Mouse (Mus musculus) heart, adult 2 months (tissue): ENCODE results near the gene Rrn3. TPM values are rescaled to one million over a fixed set of nuclear protein-coding genes. Genes with fewer than 3 reads are reported as not detected.

Experiments
- DNase-seq, 2 experiments: peaks; one replicate each; pipeline ENCODE4 v3.0.0; 2021
- H3K27ac ChIP-seq: fragments of 200-600 bp; 2 replicates; pipeline ENCODE4 v1.8.1; 2022
- H3K27me3 ChIP-seq: fragments of 200-500 bp; 2 replicates; pipeline ENCODE4 v1.6.1; 2012; ENCODE audit warnings: mild to moderate bottlenecking, low read length, inconsistent platforms, mixed read lengths; ENCODE audit not compliant: control insufficient read depth, insufficient read depth
- H3K36me3 ChIP-seq: fragments of 200-500 bp; 2 replicates; pipeline ENCODE4 v1.6.1; 2012; ENCODE audit warnings: low read length, inconsistent platforms; ENCODE audit not compliant: control insufficient read depth, insufficient read depth
- H3K4me1 ChIP-seq: fragments of 200-500 bp; 2 replicates; pipeline ENCODE4 v1.6.1; 2011; ENCODE audit warnings: low read length; ENCODE audit not compliant: control insufficient read depth, insufficient read depth
- H3K4me3 ChIP-seq: fragments of 200-600 bp; 2 replicates; pipeline ENCODE4 v1.8.1; 2022
- H3K79me2 ChIP-seq: fragments of 200-500 bp; replicated peaks from 2 replicates; pipeline ENCODE4 v1.6.1; 2012; ENCODE audit warnings: mild to moderate bottlenecking, inconsistent platforms, low read length, moderate library complexity, mixed read lengths; ENCODE audit not compliant: control insufficient read depth, insufficient read depth
- H3K9ac ChIP-seq: fragments of 200-500 bp; 2 replicates; pipeline ENCODE4 v1.6.1; 2012; ENCODE audit warnings: low read depth, mild to moderate bottlenecking, control low read depth, inconsistent platforms, low read length, mixed read lengths
- CTCF ChIP-seq: fragments of 200-600 bp; IDR thresholded peaks from 2 replicates; pipeline ENCODE4 v1.8.1; 2022; ENCODE audit warnings: antibody characterized with exemption, mild to moderate bottlenecking, moderate library complexity
- EP300 ChIP-seq: fragments of 200-500 bp; IDR thresholded peaks from 2 replicates; pipeline ENCODE4 v1.6.1; 2011; ENCODE audit warnings: low read depth, low read length, control low read depth; ENCODE audit not compliant: insufficient read depth
- POLR2A ChIP-seq: fragments of 200-500 bp; IDR thresholded peaks from 2 replicates; pipeline ENCODE4 v1.6.1; 2011; ENCODE audit warnings: mild to moderate bottlenecking, low read depth, low read length, control low read depth; ENCODE audit not compliant: insufficient read depth
- WGBS: fragments of 180-500 bp; shearing (Covaris S2); methylation state at CpG from one replicate; pipeline ENCODE4 v1.1.7; 2018; 5-methylcytosine and 5-hydroxymethylcytosine counted together
- intact Hi-C: fragments of 180-260 bp; cut with DNase I; formaldehyde crosslinking; loops from one replicate; pipeline ENCODE4 v1.15.1; 2025
- polyA plus RNA-seq: library from polyadenylated mRNA; depleted of rRNA; stranded (reverse); fragments of >200 nt; gene quantifications from 2 replicates; pipeline ENCODE4 v1.2.3, GENCODE M21; 2012
- total RNA-seq, 2 experiments: library from RNA; stranded (reverse); gene quantifications; 2 replicates each; pipeline ENCODE4 v1.2.3; 2021

Rrn3 gene
- total and polyA plus RNA-seq, 3 experiments: 17.2 to 38.3 (median 37.9) TPM

- intact Hi-C loops: no loop called here
- H3K27ac ChIP-seq: no peak overlapping the region
- no peaks in the 10 kb centered on the region for H3K4me1 ChIP-seq
- TF ChIP-seq POLR2A (no peak), CTCF (no peak), EP300 (no peak)
- DNase-seq: no peak
- H3K27me3 ChIP-seq: no peaks in the 10 kb centered on the region
- peaks cover 6% of the 10 kb centered on the region for H3K36me3 ChIP-seq
- WGBS: 92% methylated on average over 4 of the region's 4 CpGs
- H3K4me3 ChIP-seq: no peak overlapping the region
- no peak overlapping the region for H3K9ac ChIP-seq
- no peaks in the 10 kb centered on the region for H3K79me2 ChIP-seq
Observed at GRCm38 (mm10) chr16:13807616-13808015, 27.1 kb downstream of the Rrn3 start.

- H3K4me3 ChIP-seq: no peak overlapping the region
- no peaks in the 10 kb centered on the region for H3K4me1 ChIP-seq
- TF ChIP-seq CTCF (no peak), EP300 (no peak), POLR2A (no peak)
- H3K36me3 ChIP-seq: peaks cover 6% of the 10 kb centered on the region
- H3K79me2 ChIP-seq: no peaks in the 10 kb centered on the region
- intact Hi-C loops: no loop called here
- DNase-seq: no peak
- H3K9ac ChIP-seq: no peak overlapping the region
- no peak overlapping the region for H3K27ac ChIP-seq
- no peaks in the 10 kb centered on the region for H3K27me3 ChIP-seq
- 90% methylated on average over 7 of the region's 7 CpGs for WGBS
Observed at GRCm38 (mm10) chr16:13808410-13808809, 27.9 kb downstream of the Rrn3 start.

GRCm38 (mm10) chr16:13812152-13812551, 31.6 kb downstream of the Rrn3 start:
- H3K9ac ChIP-seq: no peak overlapping the region
- 91% methylated on average over 6 of the region's 6 CpGs for WGBS
- no peaks in the 10 kb centered on the region for H3K27me3 ChIP-seq
- H3K27ac ChIP-seq: no peak overlapping the region
- H3K4me3 ChIP-seq: no peak overlapping the region
- TF ChIP-seq EP300 (no peak), CTCF (no peak), POLR2A (no peak)
- H3K36me3 ChIP-seq: no peaks in the 10 kb centered on the region
- DNase-seq: no peak
- no peaks in the 10 kb centered on the region for H3K4me1 ChIP-seq
- intact Hi-C loops: no loop called here
- no peaks in the 10 kb centered on the region for H3K79me2 ChIP-seq

- no peaks in the 10 kb centered on the region for H3K36me3 ChIP-seq
Observed at GRCm38 (mm10) chr16:13813200-13813599, 32.7 kb downstream of the Rrn3 start.

GRCm38 (mm10) chr16:13818560-13819393, 38.3 kb downstream of the Rrn3 start, which contains the start of gene Ntan1:
Gene Ntan1 (plus strand): TSS chr16:13818845.
- 0 out of 2 replicates have a peak, but pooled peaks cover 3% of the 10 kb centered on the region for H3K79me2 ChIP-seq
- H3K4me3 ChIP-seq: peak within 1 kb of the TSS; percentile 74
- peaks cover 4% of the 10 kb centered on the region; the same call in 1 of the 2 replicates for H3K4me1 ChIP-seq
- peak within 1 kb of the TSS; percentile 98 for H3K27ac ChIP-seq
- no peaks in the 10 kb centered on the region for H3K36me3 ChIP-seq
- TF ChIP-seq POLR2A (peak; percentile 56), CTCF (no peak; the same call in 1 of the 2 replicates)
- peak; percentile 98 to 99 for DNase-seq
- H3K27me3 ChIP-seq: no peaks in the 10 kb centered on the region
- intact Hi-C loops: loop anchor here (1.0 to 5.0 kb wide), 3 partner anchors 38 to 146 kb away; partner anchors contain the start of genes 3110001I22Rik, Bfar, Mpv17l and Pdxdc1
- under 1% methylated on average over 56 of the region's 58 CpGs for WGBS
- peak within 1 kb of the TSS; percentile 78 for H3K9ac ChIP-seq

More at GRCm38 (mm10) chr16:13813200-13813599, 32.7 kb downstream of the Rrn3 start:
- H3K4me1 ChIP-seq: no peaks in the 10 kb centered on the region
- intact Hi-C loops: no loop called here
- no peak for TF ChIP-seq CTCF
- no peak for TF ChIP-seq POLR2A
- TF ChIP-seq EP300: no peak
- H3K4me3 ChIP-seq: no peak overlapping the region
- H3K27ac ChIP-seq: no peak overlapping the region
- H3K9ac ChIP-seq: no peak overlapping the region
- 97% methylated on average over 3 of the region's 3 CpGs for WGBS
- H3K27me3 ChIP-seq: no peaks in the 10 kb centered on the region
- no peak for DNase-seq
- no peaks in the 10 kb centered on the region for H3K79me2 ChIP-seq

GRCm38 (mm10) chr16:13819394-13819743, 38.9 kb downstream of the Rrn3 start:
- DNase-seq: no peak
- Histone ChIP-seq H3K27ac (peak overlapping the region; percentile 98), H3K27me3 (no peaks in the 10 kb centered on the region), H3K36me3 (no peaks in the 10 kb centered on the region), H3K79me2 (peaks cover 5% of the 10 kb centered on the region), H3K9ac (peak overlapping the region; percentile 78), H3K4me3 (peak overlapping the region; percentile 74), H3K4me1 (peaks cover 4% of the 10 kb centered on the region; the same call in 1 of the 2 replicates)
- under 1% methylated on average over 36 of the region's 36 CpGs for WGBS
- no peak for TF ChIP-seq CTCF
- no peak for TF ChIP-seq POLR2A
- no peak for TF ChIP-seq EP300
- intact Hi-C loops: loop anchor here (5.0 kb wide), 2 partner anchors 83 to 147 kb away; partner anchors contain the start of genes 3110001I22Rik, Bfar, Mpv17l and Pdxdc1
